Mouse (Mus musculus) liver, embryonic 12.5 days (tissue): ENCODE data around the gene Pard3. TPM values are rescaled to one million over a fixed set of nuclear protein-coding genes. Genes with fewer than 3 reads are reported as not detected.

Experiments
- ATAC-seq: fragments of 200-750 bp; cut with Nextera tagmentation; 2 replicates; pipeline ENCODE4 v1.8.0; 2017; ENCODE audit warnings: moderate number of reproducible peaks, mild to moderate bottlenecking, moderate library complexity
- H3K27ac ChIP-seq: fragments of 300-500 bp; sonication (generic); 2 replicates; pipeline ENCODE4 v1.5.1; 2016; ENCODE audit warnings: mild to moderate bottlenecking
- H3K27me3 ChIP-seq: fragments of 300-500 bp; sonication (generic); replicated peaks from 2 replicates; pipeline ENCODE4 v1.6.1; 2016; ENCODE audit warnings: mild to moderate bottlenecking, moderate library complexity
- H3K36me3 ChIP-seq: fragments of 300-500 bp; sonication (generic); 2 replicates; pipeline ENCODE4 v1.6.1; 2016; ENCODE audit warnings: mild to moderate bottlenecking, moderate library complexity
- H3K4me1 ChIP-seq: fragments of 300-500 bp; sonication (generic); 2 replicates; pipeline ENCODE4 v1.6.1; 2016
- H3K4me2 ChIP-seq: fragments of 300-500 bp; sonication (generic); 2 replicates; pipeline ENCODE4 v1.6.1; 2016; ENCODE audit warnings: mild to moderate bottlenecking, moderate library complexity
- H3K4me3 ChIP-seq: fragments of 300-500 bp; sonication (generic); 2 replicates; pipeline ENCODE4 v1.5.1; 2016; ENCODE audit warnings: mild to moderate bottlenecking, moderate library complexity
- H3K9ac ChIP-seq: fragments of 300-500 bp; sonication (generic); 2 replicates; pipeline ENCODE4 v1.6.1; 2016; ENCODE audit warnings: mild to moderate bottlenecking, moderate library complexity
- H3K9me3 ChIP-seq: fragments of 300-500 bp; sonication (generic); replicated peaks from 2 replicates; pipeline ENCODE4 v1.6.1; 2016; ENCODE audit warnings: mild to moderate bottlenecking, moderate library complexity
- WGBS: fragments of 180-500 bp; shearing (Covaris S2); methylation state at CpG from one replicate; pipeline ENCODE4 v1.1.7; 2016; ENCODE audit not compliant: insufficient replicate concordance; 5-methylcytosine and 5-hydroxymethylcytosine counted together
- polyA plus RNA-seq: library from polyadenylated mRNA; unstranded; fragments of >200 nt; fragmentation: Nextera tagmentation; extraction: Ambion mirVana; gene quantifications from 2 replicates; pipeline ENCODE4 v1.2.1, GENCODE M21; 2016

Gene Pard3
- polyA plus RNA-seq, 1 experiment from 2014 or later, result 8.5 TPM

- Histone ChIP-seq H3K27me3 (no peaks in the 10 kb centered on the region), H3K9me3 (no peaks in the 10 kb centered on the region), H3K4me1 (no peaks in the 10 kb centered on the region), H3K27ac (no peak overlapping the region), H3K9ac (no peak overlapping the region), H3K4me3 (no peak overlapping the region), H3K36me3 (no peaks in the 10 kb centered on the region), H3K4me2 (no peak overlapping the region)
- no peak for ATAC-seq
- 73% methylated on average over 4 of the region's 4 CpGs for WGBS
Measured at GRCm38 (mm10) chr8:127281035-127281434, 217.3 kb downstream of the Pard3 start.

GRCm38 (mm10) chr8:127284462-127285216 lies 220.9 kb downstream of the Pard3 start:
- H3K4me1 ChIP-seq, result no peaks in the 10 kb centered on the region
- H3K9ac ChIP-seq, result no peak overlapping the region
- no peaks in the 10 kb centered on the region for H3K9me3 ChIP-seq
- no peak for ATAC-seq
- no peaks in the 10 kb centered on the region for H3K36me3 ChIP-seq
- no peak overlapping the region for H3K27ac ChIP-seq
- no peak overlapping the region for H3K4me3 ChIP-seq
- 70% methylated on average over 9 of the region's 9 CpGs for WGBS
- no peak overlapping the region for H3K4me2 ChIP-seq
- no peaks in the 10 kb centered on the region for H3K27me3 ChIP-seq

GRCm38 (mm10) chr8:127287816-127288215 lies 224.1 kb downstream of the Pard3 start:
- ATAC-seq, result no peak
- no peaks in the 10 kb centered on the region for H3K9me3 ChIP-seq
- H3K4me2 ChIP-seq, result no peak overlapping the region
- no peaks in the 10 kb centered on the region for H3K36me3 ChIP-seq
- H3K4me3 ChIP-seq, result no peak overlapping the region
- H3K27ac ChIP-seq, result no peak overlapping the region
- H3K4me1 ChIP-seq, result no peaks in the 10 kb centered on the region
- H3K27me3 ChIP-seq, result no peaks in the 10 kb centered on the region
- WGBS, result 73% methylated on average over 10 of the region's 10 CpGs
- no peak overlapping the region for H3K9ac ChIP-seq

- 69% methylated on average over 5 of the region's 5 CpGs for WGBS
- ATAC-seq, result no peak
- H3K27ac ChIP-seq, result no peak overlapping the region
- no peak overlapping the region for H3K9ac ChIP-seq
- H3K36me3 ChIP-seq, result no peaks in the 10 kb centered on the region
- no peaks in the 10 kb centered on the region for H3K27me3 ChIP-seq
- no peak overlapping the region for H3K4me3 ChIP-seq
- no peaks in the 10 kb centered on the region; the same call in 1 of the 2 replicates for H3K4me1 ChIP-seq
- no peaks in the 10 kb centered on the region for H3K9me3 ChIP-seq
- H3K4me2 ChIP-seq, result no peak overlapping the region
Measured at GRCm38 (mm10) chr8:127292307-127292706, 228.6 kb downstream of the Pard3 start.

- H3K27ac ChIP-seq, result no peak overlapping the region
- H3K9me3 ChIP-seq, result no peaks in the 10 kb centered on the region
- no peak overlapping the region for H3K4me2 ChIP-seq
- H3K27me3 ChIP-seq, result no peaks in the 10 kb centered on the region
- 53% methylated on average over 6 of the region's 6 CpGs for WGBS
- H3K36me3 ChIP-seq, result no peaks in the 10 kb centered on the region
- no peak overlapping the region for H3K9ac ChIP-seq
- H3K4me1 ChIP-seq, result no peaks in the 10 kb centered on the region; the same call in 1 of the 2 replicates
- H3K4me3 ChIP-seq, result no peak overlapping the region
- ATAC-seq, result no peak
Measured at GRCm38 (mm10) chr8:127293025-127293729, 229.5 kb downstream of the Pard3 start.

- H3K4me3 ChIP-seq, result no peak overlapping the region
Measured at GRCm38 (mm10) chr8:127294061-127294460, 230.4 kb downstream of the Pard3 start.

GRCm38 (mm10) chr8:127295848-127296247 lies 232.2 kb downstream of the Pard3 start:
- H3K4me2 ChIP-seq, result no peak overlapping the region
- H3K36me3 ChIP-seq, result no peaks in the 10 kb centered on the region
- WGBS, result 85% methylated on average over 13 of the region's 13 CpGs
- no peaks in the 10 kb centered on the region; the same call in 1 of the 2 replicates for H3K4me1 ChIP-seq
- H3K27me3 ChIP-seq, result no peaks in the 10 kb centered on the region
- H3K9me3 ChIP-seq, result no peaks in the 10 kb centered on the region
- ATAC-seq, result no peak
- no peak overlapping the region for H3K9ac ChIP-seq
- no peak overlapping the region for H3K4me3 ChIP-seq
- H3K27ac ChIP-seq, result no peak overlapping the region

More at GRCm38 (mm10) chr8:127294061-127294460, 230.4 kb downstream of the Pard3 start:
- Histone ChIP-seq H3K36me3 (no peaks in the 10 kb centered on the region), H3K27me3 (no peaks in the 10 kb centered on the region), H3K9me3 (no peaks in the 10 kb centered on the region), H3K9ac (no peak overlapping the region), H3K27ac (no peak overlapping the region), H3K4me1 (no peaks in the 10 kb centered on the region; the same call in 1 of the 2 replicates), H3K4me2 (no peak overlapping the region)
- WGBS, result 82% methylated on average over 6 of the region's 6 CpGs
- no peak for ATAC-seq

- Histone ChIP-seq H3K36me3 (no peaks in the 10 kb centered on the region), H3K4me3 (no peak overlapping the region), H3K9me3 (no peaks in the 10 kb centered on the region), H3K9ac (no peak overlapping the region), H3K27me3 (no peaks in the 10 kb centered on the region), H3K27ac (no peak overlapping the region), H3K4me1 (no peaks in the 10 kb centered on the region), H3K4me2 (no peak overlapping the region)
- no peak for ATAC-seq
- WGBS, result 76% methylated on average over 5 of the region's 5 CpGs
Measured at GRCm38 (mm10) chr8:127300493-127300892, 236.8 kb downstream of the Pard3 start.

GRCm38 (mm10) chr8:127302847-127303445 lies 239.3 kb downstream of the Pard3 start:
- Histone ChIP-seq H3K4me2 (no peak overlapping the region), H3K36me3 (no peaks in the 10 kb centered on the region), H3K4me3 (no peak overlapping the region), H3K9ac (no peak overlapping the region), H3K27me3 (no peaks in the 10 kb centered on the region), H3K9me3 (no peaks in the 10 kb centered on the region), H3K4me1 (0 out of 2 replicates have a peak, but pooled peaks cover 6% of the 10 kb centered on the region), H3K27ac (no peak overlapping the region)
- no peak for ATAC-seq
- 73% methylated on average over 6 of the region's 6 CpGs for WGBS

- no peak overlapping the region for H3K9ac ChIP-seq
- no peak overlapping the region for H3K4me2 ChIP-seq
- no peak overlapping the region for H3K4me3 ChIP-seq
- 69% methylated on average over 5 of the region's 5 CpGs for WGBS
- H3K9me3 ChIP-seq, result no peaks in the 10 kb centered on the region
- no peak overlapping the region for H3K27ac ChIP-seq
- H3K4me1 ChIP-seq, result peaks cover 6% of the 10 kb centered on the region; the same call in 1 of the 2 replicates
- no peaks in the 10 kb centered on the region for H3K36me3 ChIP-seq
- 0 out of 2 replicates have a peak, but pooled peaks have one; percentile 42 for ATAC-seq
- no peaks in the 10 kb centered on the region for H3K27me3 ChIP-seq
Measured at GRCm38 (mm10) chr8:127307026-127307425, 243.3 kb downstream of the Pard3 start.

- Histone ChIP-seq H3K9ac (no peak overlapping the region), H3K4me1 (peaks cover 6% of the 10 kb centered on the region; the same call in 1 of the 2 replicates), H3K27ac (no peak overlapping the region), H3K36me3 (no peaks in the 10 kb centered on the region), H3K27me3 (no peaks in the 10 kb centered on the region), H3K4me3 (no peak overlapping the region), H3K9me3 (no peaks in the 10 kb centered on the region), H3K4me2 (no peak overlapping the region)
- 58% methylated on average over 1 of the region's 1 CpGs for WGBS
- ATAC-seq, result no peak
Measured at GRCm38 (mm10) chr8:127309363-127309762, 245.7 kb downstream of the Pard3 start.

GRCm38 (mm10) chr8:127315811-127316210 lies 252.1 kb downstream of the Pard3 start:
- no peak for ATAC-seq
- Histone ChIP-seq H3K4me1 (no peaks in the 10 kb centered on the region), H3K9ac (no peak overlapping the region), H3K36me3 (no peaks in the 10 kb centered on the region), H3K4me3 (no peak overlapping the region), H3K4me2 (no peak overlapping the region), H3K27ac (no peak overlapping the region), H3K27me3 (no peaks in the 10 kb centered on the region), H3K9me3 (no peaks in the 10 kb centered on the region)
- 7% methylated on average over 1 of the region's 1 CpGs for WGBS
